Mouse (Mus musculus) forebrain, postnatal 0 days (tissue): ENCODE data around the gene Mettl22. TPM values are rescaled to one million over a fixed set of nuclear protein-coding genes. Genes with fewer than 3 reads are reported as not detected.

Source experiments
- ATAC-seq: fragments of 200-750 bp; cut with Nextera tagmentation; 2 replicates; pipeline ENCODE4 v1.8.0; 2017; ENCODE audit warnings: mild to moderate bottlenecking, moderate library complexity
- DNase-seq: peaks from one replicate; pipeline ENCODE4 v3.0.0-alpha.2; 2015
- H3K27ac ChIP-seq: fragments of 300-500 bp; sonication (generic); 2 replicates; pipeline ENCODE4 v1.5.1; 2014; ENCODE audit warnings: low read depth, mild to moderate bottlenecking, antibody characterized with exemption, low read length, moderate library complexity, mixed read lengths
- H3K27me3 ChIP-seq: fragments of 300-500 bp; sonication (generic); 2 replicates; pipeline ENCODE4 v1.6.1; 2014; ENCODE audit warnings: mild to moderate bottlenecking, low read length, mixed read lengths; ENCODE audit not compliant: insufficient read depth
- H3K36me3 ChIP-seq: fragments of 300-500 bp; sonication (generic); 2 replicates; pipeline ENCODE4 v1.6.1; 2014; ENCODE audit warnings: mild to moderate bottlenecking, moderate library complexity; ENCODE audit not compliant: insufficient read depth
- H3K4me1 ChIP-seq: fragments of 300-500 bp; sonication (generic); 2 replicates; pipeline ENCODE4 v1.6.1; 2014; ENCODE audit warnings: antibody characterized with exemption; ENCODE audit not compliant: insufficient read depth
- H3K4me2 ChIP-seq: fragments of 300-500 bp; sonication (generic); 2 replicates; pipeline ENCODE4 v1.6.1; 2014; ENCODE audit warnings: low read depth, mild to moderate bottlenecking, moderate library complexity
- H3K4me3 ChIP-seq: fragments of 300-500 bp; sonication (generic); 2 replicates; pipeline ENCODE4 v1.5.1; 2014; ENCODE audit warnings: low read depth, low read length, mixed read lengths
- H3K9ac ChIP-seq: fragments of 300-500 bp; sonication (generic); 2 replicates; pipeline ENCODE4 v1.6.1; 2014; ENCODE audit warnings: mild to moderate bottlenecking
- H3K9me3 ChIP-seq: fragments of 300-500 bp; sonication (generic); 2 replicates; pipeline ENCODE4 v1.6.1; 2016; ENCODE audit warnings: low read length
- CTCF ChIP-seq: sonication (generic); IDR thresholded peaks from 2 replicates; pipeline ENCODE4 v1.5.1; 2016; ENCODE audit warnings: antibody characterized with exemption, control low read depth, low read depth
- WGBS: fragments of 180-500 bp; shearing (Covaris S2); extraction: QIAGEN DNeasy Blood & Tissue Kit; methylation state at CpG from one replicate; pipeline ENCODE4 v1.1.7; 2014; 5-methylcytosine and 5-hydroxymethylcytosine counted together
- polyA plus RNA-seq: library from polyadenylated mRNA; unstranded; fragments of >200 nt; fragmentation: Nextera tagmentation; extraction: Ambion mirVana; gene quantifications from 2 replicates; pipeline ENCODE4 v1.2.1, GENCODE M21; 2015
- total RNA-seq: library from RNA; depleted of rRNA; stranded (reverse); fragments of >200 nt; gene quantifications from 2 replicates; pipeline ENCODE4 v1.2.3, GENCODE M21; 2014

Mettl22 gene
- total and polyA plus RNA-seq, 2 experiments from 2014 or later, result 34.8 to 85.9 TPM

DNA sequence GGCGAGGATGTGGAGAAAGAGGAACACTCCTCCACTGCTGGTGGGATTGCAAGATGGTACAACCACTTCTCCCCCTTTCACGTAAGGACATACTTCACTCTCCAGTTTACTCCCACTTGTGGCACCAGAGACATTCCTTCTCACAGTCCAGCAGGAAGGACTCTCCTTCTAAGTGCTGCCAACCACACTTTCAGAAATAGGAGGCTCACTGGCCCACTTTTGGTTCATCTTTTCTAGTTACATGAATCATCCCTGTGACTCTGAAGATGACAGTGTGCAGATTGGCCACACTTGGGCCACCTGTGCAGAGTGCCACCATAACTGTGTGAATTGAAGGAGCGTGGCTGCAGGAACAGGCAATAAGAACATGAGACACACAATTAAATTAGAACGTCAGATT lies 41.1 kb upstream of the Mettl22 start:
- no peak overlapping the region for H3K4me2 ChIP-seq
- no peak overlapping the region for H3K27ac ChIP-seq
- H3K27me3 ChIP-seq, result peaks cover 28% of the 10 kb centered on the region
- no peak overlapping the region for H3K4me3 ChIP-seq
- DNase-seq (no peak), ATAC-seq (no peak)
- 82% methylated on average over 4 of the region's 4 CpGs for WGBS
- no peak overlapping the region for H3K9ac ChIP-seq
- no peaks in the 10 kb centered on the region for H3K36me3 ChIP-seq
- H3K4me1 ChIP-seq, result no peaks in the 10 kb centered on the region
- no peaks in the 10 kb centered on the region for H3K9me3 ChIP-seq
- TF ChIP-seq CTCF, result no peak

DNA sequence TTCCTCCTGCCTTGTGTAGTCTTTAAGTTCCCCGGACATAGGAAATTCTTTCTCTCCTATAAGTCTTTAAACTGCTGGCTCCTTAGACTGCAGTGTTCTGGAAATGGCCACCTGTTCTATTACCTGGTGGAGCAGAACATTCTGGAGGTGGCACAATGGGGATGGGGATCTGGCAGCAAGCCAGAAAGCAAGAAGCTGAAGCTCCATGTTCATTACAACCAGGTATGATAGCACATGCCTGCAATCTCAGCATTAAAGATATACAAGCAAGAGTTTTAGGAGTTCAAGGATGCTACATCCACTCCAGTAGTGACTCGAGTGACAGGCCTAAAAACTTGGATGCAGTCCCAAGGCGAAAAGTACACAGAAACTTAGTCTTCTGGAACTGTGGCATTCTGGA lies 38.0 kb upstream of the Mettl22 start:
- H3K27me3 ChIP-seq, result peaks cover under 1% of the 10 kb centered on the region; the same call in 1 of the 2 replicates
- H3K9ac ChIP-seq, result no peak overlapping the region
- ATAC-seq, result no peak
- no peak overlapping the region for H3K27ac ChIP-seq
- no peaks in the 10 kb centered on the region for H3K36me3 ChIP-seq
- no peak for TF ChIP-seq CTCF
- WGBS, result 87% methylated on average over 3 of the region's 3 CpGs
- no peaks in the 10 kb centered on the region for H3K9me3 ChIP-seq
- H3K4me2 ChIP-seq, result no peak overlapping the region
- H3K4me1 ChIP-seq, result no peaks in the 10 kb centered on the region
- no peak overlapping the region for H3K4me3 ChIP-seq
- no peak for DNase-seq

DNA sequence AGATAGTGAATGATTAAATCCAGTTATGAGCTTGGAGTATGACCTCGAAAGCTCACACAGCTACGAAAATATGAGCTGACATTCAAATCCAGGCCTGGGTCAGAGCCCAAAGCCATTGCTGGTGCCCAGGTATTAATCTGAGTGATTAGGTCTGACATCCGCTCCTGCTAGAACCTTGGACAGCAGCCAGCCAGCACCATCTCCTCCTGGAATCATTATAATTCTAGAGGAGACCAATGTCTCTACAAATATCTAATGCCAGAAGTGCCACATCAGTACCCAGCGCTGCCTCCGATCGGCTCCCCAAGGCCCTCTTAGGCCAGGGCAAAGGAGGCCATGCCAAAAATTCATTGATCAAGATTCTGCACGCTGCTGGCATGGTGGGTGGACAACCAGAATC lies 25.7 kb upstream of the Mettl22 start:
- ATAC-seq, result no peak
- no peak for TF ChIP-seq CTCF
- Histone ChIP-seq H3K4me2 (no peak overlapping the region), H3K9ac (no peak overlapping the region), H3K4me3 (no peak overlapping the region), H3K27me3 (no peaks in the 10 kb centered on the region), H3K36me3 (no peaks in the 10 kb centered on the region), H3K9me3 (no peaks in the 10 kb centered on the region), H3K27ac (no peak overlapping the region), H3K4me1 (no peaks in the 10 kb centered on the region)
- WGBS, result 84% methylated on average over 7 of the region's 7 CpGs
- no peak for DNase-seq

DNA sequence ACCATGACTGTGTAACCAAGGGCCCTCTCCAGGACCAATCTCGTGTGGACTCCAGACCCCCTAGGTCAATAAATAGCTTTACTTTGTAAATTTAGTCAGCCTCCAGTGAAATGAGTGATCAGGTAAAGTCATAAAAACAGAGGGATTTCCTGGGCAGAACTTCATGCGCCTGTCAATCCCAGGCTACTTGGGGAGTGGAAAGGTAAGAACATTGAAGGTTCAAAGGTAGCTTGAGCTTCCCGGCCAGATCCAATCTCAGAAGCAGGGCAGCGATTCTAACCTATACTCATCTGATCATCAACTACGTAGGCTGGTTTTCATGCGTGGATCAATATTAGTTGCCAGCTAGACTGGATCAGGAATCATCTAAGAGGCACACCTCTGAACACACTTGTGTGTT lies 24.3 kb upstream of the Mettl22 start:
- Histone ChIP-seq H3K27ac (no peak overlapping the region), H3K9ac (no peak overlapping the region), H3K27me3 (no peaks in the 10 kb centered on the region), H3K4me2 (no peak overlapping the region), H3K4me3 (no peak overlapping the region), H3K4me1 (no peaks in the 10 kb centered on the region), H3K9me3 (no peaks in the 10 kb centered on the region), H3K36me3 (no peaks in the 10 kb centered on the region)
- TF ChIP-seq CTCF, result no peak
- WGBS, result 91% methylated on average over 6 of the region's 6 CpGs
- DNase-seq (no peak), ATAC-seq (no peak)

DNA sequence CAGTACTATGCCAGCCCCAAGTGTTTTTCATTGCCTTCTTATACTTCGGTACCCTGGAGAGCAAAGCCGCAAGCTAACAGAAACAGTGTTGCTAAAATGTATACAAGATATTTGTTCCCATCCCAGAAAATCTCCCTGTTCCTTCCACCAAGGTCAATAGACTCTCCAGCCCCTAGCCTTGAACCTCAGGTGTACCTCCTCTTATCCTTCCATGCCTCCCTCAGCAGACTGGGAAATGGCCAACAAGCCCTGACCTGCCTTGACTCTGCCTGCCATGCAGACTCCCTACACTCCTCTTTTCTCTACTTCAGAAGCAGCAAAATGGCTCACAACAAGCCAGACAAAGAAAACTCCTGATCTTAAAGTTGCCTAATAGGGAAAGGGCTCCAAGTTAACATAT lies 17.3 kb upstream of the Mettl22 start:
- DNase-seq, result no peak
- no peak for TF ChIP-seq CTCF
- Histone ChIP-seq H3K36me3 (no peaks in the 10 kb centered on the region), H3K27ac (no peak overlapping the region), H3K27me3 (no peaks in the 10 kb centered on the region), H3K4me2 (no peak overlapping the region), H3K4me1 (no peaks in the 10 kb centered on the region), H3K9me3 (no peaks in the 10 kb centered on the region), H3K4me3 (no peak overlapping the region), H3K9ac (no peak overlapping the region)
- no peak for ATAC-seq
- WGBS, result 98% methylated on average over 2 of the region's 2 CpGs

DNA sequence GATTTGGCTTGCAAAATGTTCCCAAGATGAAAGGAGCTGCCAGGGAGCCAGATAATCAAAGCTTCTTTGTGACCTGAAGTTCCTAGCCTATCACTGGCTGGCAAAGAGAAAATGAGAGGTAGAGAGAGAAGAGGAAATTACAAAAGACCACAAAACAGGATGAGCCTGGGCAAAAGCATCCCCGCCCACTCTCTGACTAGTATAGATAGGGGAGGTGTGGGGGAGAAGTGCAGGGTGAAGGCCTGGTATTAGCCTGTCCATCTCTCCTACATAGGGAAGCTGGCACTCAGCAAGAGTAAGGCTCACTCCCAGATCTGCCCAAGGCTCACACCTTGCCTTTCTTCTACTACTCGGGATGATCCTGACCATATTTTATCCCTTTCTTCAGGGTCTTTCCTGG lies 15.4 kb upstream of the Mettl22 start:
- DNase-seq (no peak), ATAC-seq (no peak)
- H3K27me3 ChIP-seq, result no peaks in the 10 kb centered on the region
- no peaks in the 10 kb centered on the region for H3K36me3 ChIP-seq
- no peaks in the 10 kb centered on the region for H3K9me3 ChIP-seq
- no peak overlapping the region for H3K4me2 ChIP-seq
- H3K27ac ChIP-seq, result no peak overlapping the region
- H3K9ac ChIP-seq, result no peak overlapping the region
- H3K4me1 ChIP-seq, result no peaks in the 10 kb centered on the region
- WGBS, result 49% methylated on average over 2 of the region's 2 CpGs
- no peak for TF ChIP-seq CTCF
- H3K4me3 ChIP-seq, result no peak overlapping the region

DNA sequence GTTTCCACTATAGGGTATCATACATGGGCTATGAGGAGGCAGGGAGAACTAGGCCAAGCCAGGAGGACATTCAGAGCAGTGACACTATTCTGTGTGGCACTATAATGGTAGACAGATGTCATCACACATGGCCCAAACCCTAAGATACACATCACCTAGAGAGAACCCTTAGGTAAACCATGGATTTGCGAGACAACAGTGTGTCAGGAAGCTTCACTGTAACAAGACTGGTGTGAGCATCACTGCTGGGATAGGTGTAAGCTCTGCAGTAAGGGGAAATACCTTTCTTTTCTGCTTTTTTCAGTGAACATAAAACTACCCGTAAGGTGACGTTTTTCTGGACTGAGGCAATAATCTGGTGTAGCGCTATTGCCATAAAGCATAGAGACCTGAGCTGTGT lies 12.2 kb upstream of the Mettl22 start:
- Histone ChIP-seq H3K4me1 (no peaks in the 10 kb centered on the region), H3K36me3 (no peaks in the 10 kb centered on the region), H3K9ac (no peak overlapping the region), H3K27ac (no peak overlapping the region), H3K4me3 (no peak overlapping the region), H3K4me2 (no peak overlapping the region), H3K9me3 (no peaks in the 10 kb centered on the region), H3K27me3 (no peaks in the 10 kb centered on the region)
- WGBS, result 95% methylated on average over 4 of the region's 4 CpGs
- no peak for DNase-seq
- no peak for ATAC-seq
- no peak for TF ChIP-seq CTCF

DNA sequence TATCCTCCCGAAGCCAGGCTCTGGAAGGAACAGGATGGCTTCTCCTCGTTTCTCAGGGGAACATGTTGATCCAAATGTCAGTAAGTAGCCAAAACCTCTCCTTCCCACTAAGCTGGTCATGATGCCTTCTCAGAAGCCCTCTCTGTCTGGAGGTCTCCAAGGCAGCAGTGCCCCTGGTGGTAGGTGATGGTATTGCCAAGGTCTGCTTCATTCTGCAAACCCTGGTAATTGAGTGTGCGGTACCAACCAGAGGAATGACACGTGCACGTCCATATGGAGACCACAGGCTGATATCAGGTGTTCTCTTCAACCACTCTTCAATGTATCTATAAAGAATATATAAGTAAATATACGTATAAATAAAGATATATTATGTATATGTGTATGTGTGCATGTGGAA lies 11.5 kb upstream of the Mettl22 start:
- Histone ChIP-seq H3K4me3 (no peak overlapping the region), H3K9me3 (no peaks in the 10 kb centered on the region), H3K4me1 (no peaks in the 10 kb centered on the region), H3K4me2 (no peak overlapping the region), H3K27me3 (no peaks in the 10 kb centered on the region), H3K27ac (no peak overlapping the region), H3K9ac (no peak overlapping the region), H3K36me3 (no peaks in the 10 kb centered on the region)
- no peak for ATAC-seq
- peak; percentile 85 for TF ChIP-seq CTCF
- DNase-seq, result peak; percentile 55
- WGBS, result 28% methylated on average over 6 of the region's 6 CpGs
